Mouse (Mus musculus): Measurements from ENCODE around the gene Ttc29. TPM values are rescaled to one million over a fixed set of nuclear protein-coding genes. Genes with fewer than 3 reads are reported as not detected.
A peak's percentile ranks its signal among the peaks of the same experiment; 100 is the strongest.

Gene Ttc29
- polyA plus RNA-seq, 1 experiment, result 0.44 TPM

GRCm38 (mm10) chr8:78303579-78303978 lies 90.5 kb downstream of the Ttc29 start:
- Histone ChIP-seq H3K4me3 (ENCODE audit: insufficient read depth, low read length) (no peak overlapping the region), H3K4me1 (ENCODE audit: control insufficient read depth, insufficient read depth, low read length) (no peaks in the 10 kb centered on the region), H3K27ac (ENCODE audit: insufficient read depth, low read length) (no peak overlapping the region)
- no peak for TF ChIP-seq POLR2A (IDR thresholded peaks at IDR 0.05; ENCODE audit: extremely low read depth, insufficient read depth, low read length)
- TF ChIP-seq CTCF (IDR thresholded peaks at IDR 0.05; ENCODE audit: extremely low read depth, insufficient read depth, low read length), result no peak

- Histone ChIP-seq H3K4me1 (ENCODE audit: control insufficient read depth, insufficient read depth, low read length) (no peaks in the 10 kb centered on the region), H3K27ac (ENCODE audit: insufficient read depth, low read length) (no peak overlapping the region), H3K4me3 (ENCODE audit: insufficient read depth, low read length) (no peak overlapping the region)
- TF ChIP-seq POLR2A (IDR thresholded peaks at IDR 0.05; ENCODE audit: extremely low read depth, insufficient read depth, low read length) (no peak), CTCF (IDR thresholded peaks at IDR 0.05; ENCODE audit: extremely low read depth, insufficient read depth, low read length) (no peak)
These were observed 93.5 kb downstream of the Ttc29 start for GRCm38 (mm10) chr8:78306604-78307003.

GRCm38 (mm10) chr8:78307131-78307530 lies 94.0 kb downstream of the Ttc29 start:
- no peak for TF ChIP-seq CTCF (IDR thresholded peaks at IDR 0.05; ENCODE audit: extremely low read depth, insufficient read depth, low read length)
- TF ChIP-seq POLR2A (IDR thresholded peaks at IDR 0.05; ENCODE audit: extremely low read depth, insufficient read depth, low read length), result no peak
- no peak overlapping the region for H3K27ac ChIP-seq (ENCODE audit: insufficient read depth, low read length)
- no peaks in the 10 kb centered on the region for H3K4me1 ChIP-seq (ENCODE audit: control insufficient read depth, insufficient read depth, low read length)
- H3K4me3 ChIP-seq (ENCODE audit: insufficient read depth, low read length), result no peak overlapping the region

- H3K4me1 ChIP-seq (ENCODE audit: control insufficient read depth, insufficient read depth, low read length), result no peaks in the 10 kb centered on the region
- no peak overlapping the region for H3K4me3 ChIP-seq (ENCODE audit: insufficient read depth, low read length)
- no peak overlapping the region for H3K27ac ChIP-seq (ENCODE audit: insufficient read depth, low read length)
- no peak for TF ChIP-seq CTCF (IDR thresholded peaks at IDR 0.05; ENCODE audit: extremely low read depth, insufficient read depth, low read length)
- TF ChIP-seq POLR2A (IDR thresholded peaks at IDR 0.05; ENCODE audit: extremely low read depth, insufficient read depth, low read length), result no peak
These were observed 96.4 kb downstream of the Ttc29 start for GRCm38 (mm10) chr8:78309539-78309938.

- H3K27ac ChIP-seq (ENCODE audit: insufficient read depth, low read length), result no peak overlapping the region
- no peak for TF ChIP-seq POLR2A (IDR thresholded peaks at IDR 0.05; ENCODE audit: extremely low read depth, insufficient read depth, low read length)
- no peak for TF ChIP-seq CTCF (IDR thresholded peaks at IDR 0.05; ENCODE audit: extremely low read depth, insufficient read depth, low read length)
These were observed 102.5 kb downstream of the Ttc29 start for GRCm38 (mm10) chr8:78315576-78315975.

GRCm38 (mm10) chr8:78317666-78318065 lies 104.6 kb downstream of the Ttc29 start:
- no peak for TF ChIP-seq POLR2A (IDR thresholded peaks at IDR 0.05; ENCODE audit: extremely low read depth, insufficient read depth, low read length)
- no peak for TF ChIP-seq CTCF (IDR thresholded peaks at IDR 0.05; ENCODE audit: extremely low read depth, insufficient read depth, low read length)
- H3K27ac ChIP-seq (ENCODE audit: insufficient read depth, low read length), result no peak overlapping the region
- H3K4me1 ChIP-seq (ENCODE audit: control insufficient read depth, insufficient read depth, low read length), result no peaks in the 10 kb centered on the region
- no peak overlapping the region for H3K4me3 ChIP-seq (ENCODE audit: insufficient read depth, low read length)

More at GRCm38 (mm10) chr8:78315576-78315975, 102.5 kb downstream of the Ttc29 start:
- H3K4me1 ChIP-seq (ENCODE audit: control insufficient read depth, insufficient read depth, low read length), result no peaks in the 10 kb centered on the region
- no peak overlapping the region for H3K4me3 ChIP-seq (ENCODE audit: insufficient read depth, low read length)

GRCm38 (mm10) chr8:78323391-78323790 lies 110.3 kb downstream of the Ttc29 start:
- TF ChIP-seq POLR2A (IDR thresholded peaks at IDR 0.05; ENCODE audit: extremely low read depth, insufficient read depth, low read length) (no peak), CTCF (IDR thresholded peaks at IDR 0.05; ENCODE audit: extremely low read depth, insufficient read depth, low read length) (no peak)
- Histone ChIP-seq H3K27ac (ENCODE audit: insufficient read depth, low read length) (no peak overlapping the region), H3K4me1 (ENCODE audit: control insufficient read depth, insufficient read depth, low read length) (no peaks in the 10 kb centered on the region), H3K4me3 (ENCODE audit: insufficient read depth, low read length) (no peak overlapping the region)

- H3K4me3 ChIP-seq (ENCODE audit: insufficient read depth, low read length), result no peak overlapping the region
- peak overlapping the region; percentile 65 for H3K27ac ChIP-seq (ENCODE audit: insufficient read depth, low read length)
- TF ChIP-seq POLR2A (IDR thresholded peaks at IDR 0.05; ENCODE audit: extremely low read depth, insufficient read depth, low read length) (no peak), CTCF (IDR thresholded peaks at IDR 0.05; ENCODE audit: extremely low read depth, insufficient read depth, low read length) (no peak)
- no peaks in the 10 kb centered on the region for H3K4me1 ChIP-seq (ENCODE audit: control insufficient read depth, insufficient read depth, low read length)
These were observed 127.8 kb downstream of the Ttc29 start for GRCm38 (mm10) chr8:78340689-78341529.

GRCm38 (mm10) chr8:78342151-78342550 lies 129.1 kb downstream of the Ttc29 start:
- no peak overlapping the region for H3K27ac ChIP-seq (ENCODE audit: insufficient read depth, low read length)
- H3K4me1 ChIP-seq (ENCODE audit: control insufficient read depth, insufficient read depth, low read length), result no peaks in the 10 kb centered on the region
- TF ChIP-seq POLR2A (IDR thresholded peaks at IDR 0.05; ENCODE audit: extremely low read depth, insufficient read depth, low read length) (no peak), CTCF (IDR thresholded peaks at IDR 0.05; ENCODE audit: extremely low read depth, insufficient read depth, low read length) (no peak)
- H3K4me3 ChIP-seq (ENCODE audit: insufficient read depth, low read length), result no peak overlapping the region

- Histone ChIP-seq H3K4me1 (ENCODE audit: control insufficient read depth, insufficient read depth, low read length) (no peaks in the 10 kb centered on the region), H3K27ac (ENCODE audit: insufficient read depth, low read length) (no peak overlapping the region), H3K4me3 (ENCODE audit: insufficient read depth, low read length) (no peak overlapping the region)
- TF ChIP-seq POLR2A (IDR thresholded peaks at IDR 0.05; ENCODE audit: extremely low read depth, insufficient read depth, low read length) (no peak), CTCF (IDR thresholded peaks at IDR 0.05; ENCODE audit: extremely low read depth, insufficient read depth, low read length) (no peak)
These were observed 130.9 kb downstream of the Ttc29 start for GRCm38 (mm10) chr8:78344006-78344405.

Data from cortical plate, adult 2 months (tissue).